Mouse (Mus musculus) megakaryocyte, embryonic 14.5 days (primary cell): ENCODE data around the gene Uso1. TPM values are rescaled to one million over a fixed set of nuclear protein-coding genes. Genes with fewer than 3 reads are reported as not detected.

Experiments used
- H3K27me3 ChIP-seq: replicated peaks from 2 replicates; pipeline ENCODE3; 2012; ENCODE audit warnings: inconsistent platforms
- H3K36me3 ChIP-seq: replicated peaks from 2 replicates; pipeline ENCODE3; 2012; ENCODE audit warnings: low read length, inconsistent platforms, mixed read lengths
- H3K4me1 ChIP-seq: 2 replicates; pipeline ENCODE4 v1.6.1; 2012; ENCODE audit warnings: inconsistent platforms
- H3K4me3 ChIP-seq: replicated peaks from 2 replicates; pipeline ENCODE3; 2012; ENCODE audit warnings: moderate library complexity, mild to moderate bottlenecking, inconsistent platforms
- H3K9me3 ChIP-seq: 2 replicates; pipeline ENCODE4 v1.6.1; 2012; ENCODE audit warnings: inconsistent platforms
- FLI1 ChIP-seq: IDR thresholded peaks from 2 replicates; pipeline ENCODE4 v1.6.1; 2012; ENCODE audit warnings: low read length, inconsistent platforms, mixed read lengths
- GATA1 ChIP-seq: IDR thresholded peaks from 3 replicates; pipeline ENCODE4 v1.6.1; 2012; ENCODE audit warnings: mixed read lengths, low read length, inconsistent platforms, borderline replicate concordance
- polyA plus RNA-seq: library from polyadenylated mRNA; stranded (reverse); fragments of >175 nt; gene quantifications from 2 replicates; pipeline ENCODE4 v1.2.3, GENCODE M21; 2012; ENCODE audit warnings: low replicate concordance; ENCODE audit not compliant: insufficient read depth

Uso1 gene
- polyA plus RNA-seq, 1 experiment, result 24.1 TPM

DNA sequence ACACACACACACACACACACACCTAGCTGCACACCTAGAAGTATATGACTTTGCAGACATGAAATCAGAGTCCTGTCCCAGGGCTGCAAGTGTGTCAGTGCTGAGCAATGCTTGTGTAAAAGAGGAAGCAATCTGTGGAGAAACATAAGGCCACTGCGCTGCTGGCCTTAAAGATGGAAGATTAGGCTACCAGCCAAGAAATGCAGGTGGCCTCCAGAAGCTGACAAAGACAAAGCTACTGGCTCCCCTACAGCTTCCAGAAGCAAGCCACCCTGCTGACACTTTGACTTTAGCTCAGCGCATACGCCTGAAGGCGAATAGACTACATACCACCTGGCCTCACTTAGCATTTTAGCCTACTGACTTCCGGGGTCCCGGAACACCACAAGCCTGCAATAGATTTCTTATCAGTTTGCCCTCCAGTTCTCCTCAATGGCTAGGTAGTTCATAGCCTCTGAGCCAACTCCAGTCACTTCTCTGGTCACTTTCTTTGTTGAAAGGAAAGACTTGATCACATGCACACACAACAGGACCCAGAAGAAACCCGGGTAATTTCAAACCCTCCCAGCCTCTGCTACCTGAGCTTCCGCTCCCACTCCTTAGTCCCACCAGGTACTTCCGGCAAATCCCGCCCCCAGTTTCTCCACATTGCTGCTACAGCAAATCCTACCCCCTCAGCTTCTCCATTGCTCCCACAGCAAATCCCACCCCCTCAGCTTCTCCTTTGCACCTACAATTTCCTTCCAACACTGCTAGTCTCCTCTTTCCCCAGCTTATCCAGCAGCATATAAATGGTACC, 31.2 kb upstream of the Uso1 start:
- Histone ChIP-seq H3K27me3 (peaks cover 6% of the 10 kb centered on the region), H3K4me1 (peaks cover 9% of the 10 kb centered on the region), H3K9me3 (no peaks in the 10 kb centered on the region), H3K4me3 (no peak overlapping the region), H3K36me3 (no peaks in the 10 kb centered on the region)
- no peak for TF ChIP-seq FLI1

DNA sequence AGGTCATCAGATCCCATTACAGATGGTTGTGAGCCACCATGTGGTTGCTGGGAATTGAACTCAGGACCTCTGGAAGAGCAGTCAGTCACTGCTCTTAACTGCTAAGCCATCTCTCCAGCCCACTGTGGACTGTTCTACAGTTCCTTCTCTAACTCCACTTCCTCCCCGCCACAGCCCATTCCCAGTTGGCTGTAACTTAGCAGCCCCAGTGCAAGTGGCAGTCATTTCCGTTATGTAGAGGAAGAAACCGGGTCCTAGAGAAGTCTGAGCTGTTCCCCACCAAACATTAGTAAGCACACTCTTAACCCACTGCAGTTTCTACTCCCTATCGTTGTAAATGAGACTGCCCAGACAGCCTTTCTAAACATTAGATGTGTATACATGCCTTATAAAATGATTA, 30.5 kb upstream of the Uso1 start:
- H3K9me3 ChIP-seq, result no peaks in the 10 kb centered on the region
- peaks cover 8% of the 10 kb centered on the region for H3K27me3 ChIP-seq
- H3K36me3 ChIP-seq, result no peaks in the 10 kb centered on the region
- no peak for TF ChIP-seq GATA1
- TF ChIP-seq FLI1, result no peak
- H3K4me1 ChIP-seq, result peaks cover 11% of the 10 kb centered on the region
- H3K4me3 ChIP-seq, result no peak overlapping the region

DNA sequence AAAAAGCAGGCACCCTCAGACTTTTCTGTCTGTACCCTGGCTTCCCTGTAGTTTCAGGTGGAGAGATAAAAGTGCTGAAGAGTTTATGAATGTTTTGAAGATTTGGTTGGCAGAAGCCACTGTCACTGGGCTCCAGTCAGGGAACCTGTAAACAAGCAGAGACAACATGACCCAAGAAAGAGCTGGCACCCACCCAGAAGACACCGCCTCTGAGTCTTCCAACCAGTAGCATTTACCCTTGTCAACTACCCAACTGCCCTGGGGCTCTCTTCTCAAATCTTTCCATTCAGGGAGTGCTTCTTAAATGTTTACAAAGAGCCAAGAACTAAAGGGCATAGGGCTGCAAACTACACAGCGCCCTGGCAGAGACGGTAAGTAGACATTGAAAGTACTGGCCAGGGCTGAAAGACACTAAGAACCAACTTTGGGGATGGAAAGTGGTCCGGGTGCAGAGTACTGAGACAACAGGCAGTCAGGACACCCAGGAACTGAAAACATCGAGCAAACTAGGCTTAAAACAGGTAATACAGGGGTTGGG, 26.9 kb upstream of the Uso1 start:
- Histone ChIP-seq H3K36me3 (no peaks in the 10 kb centered on the region), H3K4me1 (peaks cover 25% of the 10 kb centered on the region), H3K4me3 (no peak overlapping the region), H3K9me3 (peaks cover 2% of the 10 kb centered on the region; the same call in 1 of the 2 replicates), H3K27me3 (peaks cover 27% of the 10 kb centered on the region)
- TF ChIP-seq FLI1, result no peak
- no peak for TF ChIP-seq GATA1

DNA sequence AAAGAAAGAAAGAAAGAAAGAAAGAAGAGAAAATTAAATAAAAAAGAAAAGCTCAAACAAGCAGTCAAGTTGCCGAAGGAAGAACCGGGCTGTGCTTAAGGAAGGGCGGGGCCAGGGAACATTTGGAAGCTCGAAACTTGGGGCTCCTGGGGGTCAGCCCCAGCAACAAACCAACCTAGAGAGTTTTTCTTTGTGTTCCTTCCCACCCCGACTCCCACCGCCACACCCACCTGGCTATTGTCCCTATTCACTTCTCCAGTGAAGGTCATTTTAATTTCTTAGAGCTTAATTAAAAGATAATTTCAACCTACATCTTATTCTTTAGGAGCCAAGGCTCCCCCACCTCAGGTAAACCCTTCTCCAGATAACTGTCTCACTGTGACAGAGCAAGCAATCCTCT, 25.6 kb upstream of the Uso1 start:
- Histone ChIP-seq H3K9me3 (peaks cover 4% of the 10 kb centered on the region; the same call in 1 of the 2 replicates), H3K4me3 (peak overlapping the region; percentile 75), H3K4me1 (peaks cover 22% of the 10 kb centered on the region), H3K36me3 (no peaks in the 10 kb centered on the region), H3K27me3 (peaks cover 31% of the 10 kb centered on the region)
- no peak for TF ChIP-seq GATA1

DNA sequence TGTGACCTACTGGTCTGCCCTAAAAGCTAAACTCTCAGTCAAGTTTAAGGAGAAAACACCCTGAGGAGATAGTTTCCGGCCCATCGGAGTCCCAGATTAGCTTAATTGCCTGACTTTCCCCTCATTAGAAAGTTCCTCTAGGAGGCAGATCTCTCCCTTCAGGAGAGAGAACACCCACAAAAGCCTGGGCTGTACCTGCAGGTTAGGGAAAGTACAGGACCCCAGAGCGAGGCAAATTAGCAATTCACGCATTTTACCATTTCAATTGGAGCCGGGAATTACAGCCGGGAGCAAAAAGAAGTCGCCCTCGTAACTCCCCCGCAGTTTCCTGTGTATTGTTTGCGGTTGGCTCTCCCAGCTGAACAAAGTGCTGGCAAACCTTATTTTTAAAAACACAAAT, 25.2 kb upstream of the Uso1 start:
- peaks cover 31% of the 10 kb centered on the region for H3K27me3 ChIP-seq
- peaks cover 22% of the 10 kb centered on the region for H3K4me1 ChIP-seq
- peak overlapping the region; percentile 75 for H3K4me3 ChIP-seq
- peaks cover 4% of the 10 kb centered on the region; the same call in 1 of the 2 replicates for H3K9me3 ChIP-seq
- H3K36me3 ChIP-seq, result no peaks in the 10 kb centered on the region
- no peak for TF ChIP-seq FLI1
- TF ChIP-seq GATA1, result no peak

DNA sequence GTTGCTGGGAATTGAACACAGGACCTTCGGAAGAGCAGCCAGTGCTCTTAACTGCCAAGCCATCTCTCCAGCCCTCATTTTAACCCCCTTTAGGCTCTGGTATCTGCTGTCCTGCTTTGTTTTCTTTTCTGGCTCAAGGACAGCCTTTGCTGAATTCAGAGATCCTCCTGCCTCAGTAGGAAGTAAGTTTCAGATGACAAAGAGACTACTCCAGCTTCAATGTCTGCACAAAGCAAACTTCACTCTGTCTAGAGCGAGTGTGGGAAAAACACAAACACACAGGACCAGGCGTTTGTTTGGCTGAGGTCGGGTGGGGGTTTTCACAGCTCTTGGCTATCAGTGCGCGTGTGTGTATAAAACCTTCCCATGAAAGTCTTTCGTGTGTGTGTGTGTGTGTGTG, 24.3 kb upstream of the Uso1 start:
- no peaks in the 10 kb centered on the region for H3K36me3 ChIP-seq
- H3K4me3 ChIP-seq, result no peak overlapping the region
- TF ChIP-seq FLI1 (no peak), GATA1 (no peak)
- H3K27me3 ChIP-seq, result peaks cover 31% of the 10 kb centered on the region
- peaks cover 4% of the 10 kb centered on the region; the same call in 1 of the 2 replicates for H3K9me3 ChIP-seq
- H3K4me1 ChIP-seq, result peaks cover 28% of the 10 kb centered on the region

DNA sequence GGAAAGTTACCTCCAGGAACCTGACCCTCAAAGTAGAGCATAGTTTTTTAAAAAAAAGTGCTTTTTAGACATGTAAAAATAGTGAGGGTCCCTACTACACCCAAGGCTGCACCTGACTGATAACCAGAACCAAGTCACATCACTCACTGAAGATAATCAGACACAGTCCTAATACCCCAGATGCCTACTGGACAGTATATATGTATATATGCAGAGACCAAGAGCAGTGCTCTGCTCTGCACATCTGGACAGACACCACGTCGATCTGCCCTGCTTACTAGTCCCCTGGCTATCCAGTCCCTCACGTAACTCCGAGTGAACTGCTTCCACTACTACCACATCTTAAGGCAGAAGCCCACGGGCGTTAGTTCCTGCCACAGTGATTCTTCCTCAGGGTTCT, 23.5 kb upstream of the Uso1 start:
- peaks cover 31% of the 10 kb centered on the region for H3K27me3 ChIP-seq
- no peak overlapping the region for H3K4me3 ChIP-seq
- H3K4me1 ChIP-seq, result peaks cover 28% of the 10 kb centered on the region
- H3K36me3 ChIP-seq, result no peaks in the 10 kb centered on the region
- peaks cover 4% of the 10 kb centered on the region; the same call in 1 of the 2 replicates for H3K9me3 ChIP-seq
- TF ChIP-seq FLI1 (no peak), GATA1 (no peak)

DNA sequence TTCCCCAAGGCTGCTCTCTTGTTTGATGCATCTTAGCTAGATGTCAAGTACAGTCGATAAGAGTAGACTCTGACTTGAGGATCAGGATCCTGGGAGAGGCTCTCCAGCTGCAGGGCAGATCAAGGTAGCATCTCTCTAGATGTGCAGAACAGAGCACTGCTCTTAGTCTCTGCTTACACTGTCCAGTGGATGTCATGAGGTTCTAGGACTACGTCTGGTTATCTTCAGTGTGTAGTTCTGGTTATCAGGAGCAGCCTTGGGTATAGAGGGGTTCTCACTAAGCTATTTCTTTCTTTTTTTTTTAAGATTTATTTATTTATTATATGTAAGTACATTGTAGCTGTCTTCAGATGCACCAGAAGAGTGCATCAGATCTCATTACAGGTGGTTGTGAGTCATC, 22.8 kb upstream of the Uso1 start:
- Histone ChIP-seq H3K27me3 (peaks cover 31% of the 10 kb centered on the region), H3K36me3 (no peaks in the 10 kb centered on the region), H3K9me3 (peaks cover 4% of the 10 kb centered on the region; the same call in 1 of the 2 replicates), H3K4me3 (no peak overlapping the region), H3K4me1 (peaks cover 28% of the 10 kb centered on the region)
- TF ChIP-seq FLI1, result no peak
- TF ChIP-seq GATA1, result no peak

DNA sequence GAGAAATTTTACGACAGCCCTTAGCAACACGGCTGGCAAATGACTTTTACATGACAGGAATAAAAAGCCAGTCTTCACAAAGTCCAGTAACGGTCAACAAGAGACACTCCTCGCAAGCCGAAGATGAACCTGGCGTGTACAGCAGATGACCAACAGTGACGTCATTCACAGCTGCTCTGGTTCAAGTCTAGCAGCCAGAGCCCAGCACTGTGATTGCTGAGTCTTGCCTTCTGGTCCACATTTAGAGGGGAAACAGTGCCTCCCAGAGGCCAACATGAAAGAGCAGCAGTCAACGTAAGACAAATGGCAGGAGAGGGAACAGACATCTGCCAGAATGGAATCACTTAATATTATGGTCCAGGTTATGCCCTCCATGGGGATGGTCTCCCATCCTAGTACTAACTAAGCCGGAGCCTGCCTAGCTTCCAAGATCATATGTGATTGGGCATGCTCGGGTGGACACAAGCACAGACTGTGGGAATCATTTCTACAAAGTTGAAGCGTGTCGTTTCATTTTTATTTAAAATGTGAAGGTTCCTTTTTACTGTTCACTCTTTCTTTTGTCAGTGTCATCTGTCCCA, 19.8 kb upstream of the Uso1 start:
- Histone ChIP-seq H3K4me3 (no peak overlapping the region), H3K4me1 (peaks cover 19% of the 10 kb centered on the region), H3K9me3 (peaks cover 11% of the 10 kb centered on the region), H3K27me3 (peaks cover 19% of the 10 kb centered on the region), H3K36me3 (peaks cover 4% of the 10 kb centered on the region)
- TF ChIP-seq GATA1 (no peak), FLI1 (no peak)

DNA sequence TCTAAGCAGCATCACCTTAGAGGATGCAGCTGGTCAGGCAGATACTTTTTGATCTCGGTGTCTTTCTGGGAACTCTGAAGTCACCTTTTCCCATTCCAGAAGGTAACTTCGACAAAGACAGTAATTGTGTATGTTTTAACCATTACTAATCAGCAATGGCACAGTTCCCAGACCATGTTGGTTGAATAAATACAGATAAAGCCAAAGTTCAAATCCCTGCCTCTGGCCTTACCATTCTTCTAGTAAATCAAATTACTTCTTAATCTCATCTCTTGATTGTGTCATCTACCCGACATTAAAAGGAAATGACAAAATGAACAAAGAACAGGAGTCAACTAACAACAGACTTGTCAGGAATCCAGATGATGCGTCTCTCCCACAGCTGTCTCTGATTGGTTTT, 16.1 kb upstream of the Uso1 start:
- TF ChIP-seq FLI1 (no peak), GATA1 (no peak)
- Histone ChIP-seq H3K27me3 (no peaks in the 10 kb centered on the region), H3K4me3 (no peak overlapping the region), H3K9me3 (peaks cover 9% of the 10 kb centered on the region), H3K4me1 (peaks cover 18% of the 10 kb centered on the region), H3K36me3 (peaks cover 19% of the 10 kb centered on the region)
